Mouse (Mus musculus): Measurements from ENCODE around the gene Wdr74.

- TF ChIP-seq CTCF (IDR thresholded peaks at IDR 0.05; ENCODE audit: extremely low read depth, insufficient read depth, low read length) (no peak), POLR2A (IDR thresholded peaks at IDR 0.05; ENCODE audit: extremely low read depth, insufficient read depth, low read length) (no peak)
Measured at GRCm38 (mm10) chr19:8742176-8742575, 6.5 kb downstream of the Wdr74 start.
